Mouse (Mus musculus) NIH3T3 (cell line): ENCODE results near the gene Lamtor5.

Experiments used
- DNase-seq: peaks from one replicate; pipeline ENCODE4 v3.0.0-alpha.2; 2012; ENCODE audit warnings: low read depth

Lamtor5 gene

DNA sequence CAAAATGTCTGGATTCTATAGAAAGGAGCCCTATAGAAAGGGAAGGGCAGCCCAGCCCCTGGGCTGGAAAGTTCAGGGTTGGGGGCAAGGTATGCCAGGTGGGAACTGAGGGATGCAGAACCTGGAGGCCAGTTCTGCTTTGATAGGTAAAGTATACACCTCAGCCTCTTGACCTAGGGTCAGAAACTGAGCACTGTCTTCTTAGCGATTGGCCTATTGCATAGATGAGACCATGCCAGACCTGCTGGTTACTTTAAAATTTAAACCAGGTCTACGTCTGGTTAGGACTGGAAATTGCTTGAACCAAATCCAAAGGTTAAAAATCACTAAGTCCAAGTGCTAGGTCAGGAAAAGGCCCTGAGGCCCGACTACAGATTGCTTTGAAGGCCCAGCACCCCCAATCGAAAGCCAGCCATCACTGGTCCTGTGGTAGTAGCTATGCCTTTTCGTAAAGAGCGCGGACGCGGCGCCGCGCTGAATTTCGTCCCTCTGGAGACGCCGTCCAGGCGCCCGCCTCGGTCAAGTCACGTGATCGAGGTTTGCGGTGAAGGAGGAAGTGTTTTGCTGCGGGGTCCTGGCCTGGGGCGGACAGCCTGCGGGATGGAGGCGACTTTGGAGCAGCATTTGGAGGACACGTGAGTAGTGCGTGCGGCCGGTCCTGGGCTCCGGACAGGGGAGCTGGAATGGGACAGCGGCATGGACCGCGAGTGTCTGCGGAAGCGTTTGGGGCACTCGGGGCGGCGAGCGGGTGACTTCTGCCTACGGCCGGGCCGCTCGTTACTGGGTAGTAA lies at the start of gene Lamtor5:
Gene Lamtor5, plus strand, starts transcription at position 380 of the 791 bp plus-strand sequence.
- peak; percentile 95 for DNase-seq

- no peak for DNase-seq
Measured at GRCm38 (mm10) chr3:107229221-107229620, 49.4 kb upstream of the Lamtor5 start.

DNA sequence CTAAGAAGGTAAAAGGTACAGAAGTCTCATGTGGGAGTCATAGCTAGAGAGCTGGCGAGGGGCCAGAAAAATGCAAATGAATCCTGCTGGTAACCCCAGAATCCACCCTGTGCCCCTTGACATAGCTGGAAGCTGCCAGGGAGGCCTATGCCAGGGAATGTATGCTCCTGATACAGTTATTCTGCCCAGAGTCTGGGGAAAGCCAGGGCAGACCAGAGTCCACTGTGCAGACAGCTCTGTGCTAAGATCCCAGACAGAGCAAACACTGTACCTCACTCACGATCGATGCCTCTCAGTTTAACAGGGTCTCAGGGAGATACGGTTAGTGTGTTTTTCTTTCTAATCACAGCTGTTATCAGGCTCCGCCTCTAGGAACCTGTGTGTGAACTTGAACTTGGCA lies 48.8 kb upstream of the Lamtor5 start:
- DNase-seq, result peak; percentile 10

DNA sequence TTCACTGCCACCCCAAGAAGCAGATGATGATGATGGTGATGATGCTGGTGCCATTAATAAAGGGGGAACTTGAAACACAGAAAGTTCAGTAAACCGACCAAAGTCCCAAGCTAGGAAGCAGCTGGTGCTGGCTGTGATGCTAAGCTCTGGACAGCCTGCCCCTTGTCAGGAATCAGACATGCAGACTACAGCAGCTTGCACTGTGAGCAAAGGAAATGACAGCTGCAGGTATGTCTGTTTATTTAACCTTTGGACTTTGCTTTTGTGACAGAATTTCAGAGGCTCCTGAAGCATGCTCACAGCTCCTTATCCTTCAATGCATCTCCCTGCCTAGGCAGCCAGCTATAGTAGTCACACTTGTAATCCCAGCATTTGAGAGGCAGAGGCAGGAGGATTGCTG lies 48.1 kb upstream of the Lamtor5 start, which contains the start of gene A630076J17Rik:
Gene A630076J17Rik, plus strand, starts transcription at position 88 of the 400 bp plus-strand sequence.
- DNase-seq, result no peak

DNA sequence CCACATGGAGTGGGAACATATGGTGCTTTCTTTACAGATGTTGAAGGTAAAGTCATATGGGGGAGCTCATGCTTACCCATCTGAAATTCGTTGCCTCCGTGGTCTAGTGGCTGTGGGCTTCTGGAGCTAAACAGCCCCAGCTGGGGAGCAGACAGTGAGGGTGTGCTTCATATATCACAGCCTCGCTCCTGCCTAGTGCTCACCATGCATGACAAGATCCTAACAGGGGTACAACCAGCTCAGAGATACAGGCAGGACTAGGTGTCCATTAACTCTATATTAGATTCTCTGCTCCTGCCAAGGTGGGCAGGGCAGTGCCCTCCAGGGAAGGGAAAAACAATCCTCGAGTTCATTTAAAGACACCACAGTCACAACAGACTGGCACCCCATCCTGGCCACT lies 47.5 kb upstream of the Lamtor5 start:
- no peak for DNase-seq

GRCm38 (mm10) chr3:107233351-107233813 lies 45.3 kb upstream of the Lamtor5 start:
- peak; percentile 94 for DNase-seq

- DNase-seq, result no peak
Measured at GRCm38 (mm10) chr3:107233945-107234344, 44.7 kb upstream of the Lamtor5 start.

DNA sequence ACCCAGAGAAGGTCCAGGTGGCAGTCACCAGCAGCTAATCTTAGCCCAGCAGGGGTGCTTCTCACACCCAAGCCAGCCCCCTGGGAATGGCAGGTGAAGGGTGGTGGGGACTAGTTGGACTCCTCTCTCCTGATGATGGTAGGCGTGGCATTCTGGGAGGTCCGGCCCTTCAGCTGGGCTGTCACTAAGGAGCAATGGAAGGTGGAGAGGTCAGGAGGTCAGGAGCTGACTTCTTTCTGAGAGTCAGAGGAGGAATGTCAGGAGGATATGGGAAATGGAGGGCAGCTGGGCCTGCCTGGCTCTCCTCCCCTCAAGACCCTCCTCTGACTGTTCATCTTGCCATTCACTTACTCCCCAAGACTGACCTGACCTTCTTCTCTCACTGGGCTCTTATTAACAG lies 40.6 kb upstream of the Lamtor5 start:
- no peak for DNase-seq

DNA sequence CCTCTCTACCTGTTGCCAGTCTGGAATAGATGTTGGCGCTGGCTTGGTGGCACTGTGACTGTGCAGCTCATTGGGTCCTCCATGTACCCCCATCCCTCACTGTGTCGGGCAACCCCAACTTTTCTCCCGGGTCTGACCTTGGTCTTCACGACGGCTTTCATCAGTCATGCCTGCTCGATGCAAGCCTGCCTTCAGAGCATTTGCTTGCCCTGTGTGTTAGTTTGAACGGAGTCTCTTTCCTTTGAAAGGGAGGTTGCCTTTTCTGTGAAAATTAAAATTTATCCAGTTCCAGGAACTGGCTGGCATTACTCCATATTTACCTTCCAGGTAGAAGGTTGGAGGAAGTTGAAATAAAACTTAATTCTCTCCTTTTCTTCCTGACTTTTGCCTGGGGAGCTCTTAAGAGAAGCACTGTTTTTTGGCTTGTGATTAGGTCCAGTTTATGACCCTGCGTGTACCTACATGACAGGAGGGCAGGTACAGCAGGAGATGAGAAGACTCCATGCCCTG lies 40.1 kb upstream of the Lamtor5 start:
- DNase-seq, result no peak

- no peak for DNase-seq
Measured at GRCm38 (mm10) chr3:107239607-107240006, 39.1 kb upstream of the Lamtor5 start, which contains the start of gene Prok1. Gene Prok1 (minus strand): TSS chr3:107239707.

- DNase-seq, result no peak
Measured at GRCm38 (mm10) chr3:107241389-107242094, 37.1 kb upstream of the Lamtor5 start.

DNA sequence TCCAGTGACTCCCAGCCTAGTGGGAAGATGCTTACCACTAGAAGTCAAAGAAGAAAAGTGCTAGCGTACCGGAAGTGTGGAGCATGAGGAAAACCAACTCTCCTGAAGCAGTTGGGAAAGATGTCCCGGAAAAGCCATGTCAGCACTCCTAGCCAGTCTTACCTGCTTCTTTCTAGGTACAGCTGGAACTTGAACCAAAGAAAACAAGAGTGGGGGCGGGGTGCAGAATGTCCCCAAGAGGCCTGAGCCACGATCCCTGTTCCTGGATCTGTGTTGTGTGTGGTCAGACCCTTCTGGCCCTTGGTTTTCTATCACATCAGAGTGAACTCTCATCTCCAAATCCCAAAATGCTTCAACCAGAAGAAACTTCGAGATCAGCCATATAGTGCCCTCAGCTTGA lies 31.8 kb upstream of the Lamtor5 start:
- no peak for DNase-seq

DNA sequence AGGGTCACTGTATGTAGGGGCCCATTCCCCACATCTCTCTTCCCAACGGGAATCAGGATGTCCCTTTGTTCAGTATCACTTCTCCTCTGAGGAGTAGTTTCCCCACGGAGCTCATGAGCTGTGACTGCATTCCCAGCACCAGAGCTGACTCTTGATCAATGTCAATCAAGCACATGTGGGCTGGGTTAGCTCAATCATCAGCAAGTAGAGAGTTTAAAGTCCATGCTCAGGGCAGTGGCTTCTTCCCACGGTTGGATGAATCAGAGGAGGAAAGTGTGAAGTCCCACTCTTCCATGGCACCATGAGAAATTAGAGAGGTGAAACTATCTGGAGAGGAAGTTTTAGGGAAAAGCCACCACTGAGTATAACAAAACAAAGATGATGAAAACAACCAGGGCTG lies 29.6 kb upstream of the Lamtor5 start:
- DNase-seq, result no peak

DNA sequence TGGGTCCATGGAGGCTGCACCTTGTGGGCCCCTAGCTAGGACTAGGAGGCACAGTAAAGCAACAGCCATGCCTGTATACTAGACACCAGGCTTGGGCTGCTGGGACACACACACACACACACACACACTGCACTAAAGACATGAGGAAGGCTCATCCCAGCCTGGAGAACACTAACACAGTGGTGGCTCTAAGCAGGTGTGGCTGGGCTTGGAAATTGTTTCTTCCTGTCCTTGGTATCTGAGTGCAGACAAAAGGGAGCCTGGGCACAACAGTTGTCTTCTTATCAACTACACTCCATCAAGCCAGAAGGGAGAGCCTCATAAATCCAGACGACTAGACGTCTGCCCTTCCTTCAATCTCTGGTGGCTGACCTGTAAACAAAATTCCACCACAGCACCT lies 28.3 kb upstream of the Lamtor5 start:
- no peak for DNase-seq

GRCm38 (mm10) chr3:107252035-107252434 lies 26.6 kb upstream of the Lamtor5 start:
- DNase-seq, result no peak

DNA sequence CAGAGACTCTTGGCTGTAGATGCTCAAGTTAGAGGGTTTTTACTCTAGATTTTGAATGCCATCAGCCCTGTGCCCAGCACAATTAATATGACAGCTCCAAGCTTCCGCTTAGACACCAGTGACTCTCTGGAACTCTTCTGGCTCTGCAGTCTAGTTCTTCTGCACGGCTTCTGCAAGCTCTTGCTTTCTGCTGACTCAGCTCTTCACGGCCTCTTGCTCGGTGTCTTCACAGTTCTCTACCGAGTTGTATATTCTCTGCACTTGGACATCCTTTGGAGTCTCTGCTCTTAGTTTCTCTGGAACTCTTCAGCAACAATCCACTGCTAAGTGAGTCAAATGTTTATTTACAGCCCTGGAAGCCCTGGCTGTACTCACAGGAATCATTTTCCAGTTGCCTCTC lies 24.7 kb upstream of the Lamtor5 start:
- DNase-seq, result no peak

DNA sequence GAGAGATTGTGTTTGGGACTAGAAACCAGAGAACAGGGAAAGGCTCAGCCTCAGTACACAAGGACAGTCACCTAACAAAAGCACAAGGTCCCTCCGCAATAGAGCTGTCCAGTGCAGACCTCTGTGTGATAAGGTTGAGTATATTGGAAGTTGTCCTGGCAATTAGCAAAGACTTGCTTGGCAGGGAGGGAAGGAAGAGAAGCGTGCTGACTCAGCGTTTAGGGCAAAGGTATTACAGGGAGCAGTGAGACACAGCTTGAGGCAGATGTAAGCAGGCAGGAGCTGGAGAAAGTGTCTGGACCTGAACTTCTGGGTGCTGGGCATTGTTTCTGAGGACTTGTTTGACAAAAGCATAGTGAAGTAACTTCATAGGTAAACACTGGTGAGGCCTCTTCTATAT lies 22.7 kb upstream of the Lamtor5 start:
- DNase-seq, result no peak

GRCm38 (mm10) chr3:107256724-107257123 lies 21.9 kb upstream of the Lamtor5 start:
- DNase-seq, result no peak

DNA sequence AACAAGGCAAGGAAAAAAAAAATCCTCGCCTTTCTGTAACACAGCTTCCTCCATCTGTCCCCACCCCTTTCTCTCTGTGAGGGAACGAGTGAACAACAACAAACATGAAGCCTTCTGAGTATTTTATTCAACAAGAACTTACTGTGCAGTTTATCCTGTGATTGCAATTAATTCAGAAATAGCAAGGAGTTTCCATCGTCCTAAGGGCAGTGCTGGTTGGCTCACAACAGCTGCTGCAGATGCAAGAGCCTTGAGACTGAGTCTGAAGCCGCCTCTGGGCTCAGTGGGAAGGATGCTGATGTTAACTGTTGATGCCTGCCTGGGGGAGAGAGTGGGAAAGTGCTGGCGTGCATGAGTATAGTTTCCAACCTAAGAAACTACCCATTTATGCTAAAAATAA lies 20.7 kb upstream of the Lamtor5 start:
- DNase-seq, result no peak

DNA sequence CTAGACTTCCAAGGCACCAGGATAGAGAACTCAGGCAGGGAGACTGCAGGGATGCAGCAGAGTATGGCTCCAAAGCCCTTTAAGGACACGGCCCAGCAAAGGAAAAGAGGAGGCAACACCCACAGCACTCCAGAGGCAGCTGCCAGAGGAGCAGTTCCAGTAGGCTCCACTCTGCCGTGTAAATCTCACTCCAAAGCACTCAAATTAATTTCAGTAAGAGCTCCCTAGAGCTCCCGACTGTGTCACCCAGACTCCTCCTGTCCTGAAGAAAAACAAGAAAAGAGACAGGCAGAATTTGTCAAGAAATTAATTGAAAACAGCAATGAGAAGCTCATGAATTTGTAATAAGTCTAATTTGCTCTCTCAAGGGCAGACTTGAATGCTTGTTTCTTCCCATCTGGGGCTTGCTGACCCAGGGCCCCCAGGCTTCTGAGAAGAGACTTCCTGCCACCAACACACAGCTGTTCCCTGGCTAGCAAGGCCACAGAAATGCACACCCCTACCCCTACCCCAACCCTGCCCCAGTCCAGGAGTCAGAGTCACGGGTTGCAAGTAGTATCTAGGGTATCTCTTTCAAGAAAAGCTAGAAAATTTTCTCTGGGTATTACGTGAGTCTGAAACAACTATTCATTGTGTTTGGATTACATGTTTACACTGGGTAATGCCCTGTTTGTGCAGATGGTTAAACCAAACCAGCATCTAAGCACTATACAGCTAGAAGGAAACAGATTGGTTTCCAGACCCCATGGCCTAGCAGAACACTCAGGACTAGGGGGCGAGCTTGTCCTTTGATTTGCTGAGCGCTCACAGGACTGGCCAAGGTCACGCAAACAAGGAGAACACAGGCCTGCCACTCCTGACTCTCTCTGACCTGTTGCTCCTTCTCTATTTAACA lies 17.5 kb upstream of the Lamtor5 start:
- no peak for DNase-seq

DNA sequence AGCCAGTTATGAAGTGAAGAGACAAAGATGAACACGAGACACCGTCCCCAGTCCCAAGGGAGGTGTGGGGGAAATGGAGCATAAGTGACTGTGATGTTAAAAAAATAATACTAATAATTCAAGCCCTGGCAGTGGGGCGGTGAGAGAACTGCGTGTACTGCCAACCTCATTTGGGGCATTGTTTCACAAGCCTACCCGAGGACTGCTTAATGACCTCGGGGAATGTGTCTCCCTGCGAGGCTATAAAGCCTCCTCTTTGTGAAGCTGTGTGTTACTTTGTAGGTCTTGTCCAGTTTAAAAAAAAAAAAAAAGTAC lies 16.9 kb upstream of the Lamtor5 start:
- DNase-seq, result no peak

DNA sequence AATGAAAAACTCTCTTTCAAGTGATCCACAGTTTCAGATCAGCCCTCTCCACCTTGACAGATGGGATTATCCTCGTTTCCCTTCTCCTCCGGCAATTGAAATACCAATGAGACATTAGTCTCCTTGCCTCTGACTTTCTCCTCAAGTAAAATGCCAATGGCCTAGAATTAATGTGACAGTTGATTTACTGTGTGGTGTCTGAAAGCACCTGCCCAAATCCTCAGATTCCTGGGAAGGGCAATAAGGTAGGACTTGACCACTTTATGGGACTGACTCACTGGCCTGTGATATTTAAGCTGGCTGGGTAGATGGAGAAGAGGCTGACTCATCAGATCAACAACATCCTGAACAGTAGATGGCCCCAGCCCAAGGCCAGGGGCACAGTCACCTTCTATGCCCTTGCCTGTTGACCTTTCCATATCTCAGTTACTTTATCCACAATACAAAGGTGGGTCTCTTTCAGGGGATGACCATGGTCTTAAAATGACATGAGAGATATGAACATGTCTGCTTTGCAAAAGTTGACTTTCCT lies 11.8 kb upstream of the Lamtor5 start:
- DNase-seq, result no peak
